Mouse (Mus musculus): ENCODE measurements at regions not wholly inside any gene's neighbourhood (a gene's known extent, or its start where the extent isn't known, plus 50 kb on each side); places are given as distances from the start of the nearest gene placed in this dataset.

DNA sequence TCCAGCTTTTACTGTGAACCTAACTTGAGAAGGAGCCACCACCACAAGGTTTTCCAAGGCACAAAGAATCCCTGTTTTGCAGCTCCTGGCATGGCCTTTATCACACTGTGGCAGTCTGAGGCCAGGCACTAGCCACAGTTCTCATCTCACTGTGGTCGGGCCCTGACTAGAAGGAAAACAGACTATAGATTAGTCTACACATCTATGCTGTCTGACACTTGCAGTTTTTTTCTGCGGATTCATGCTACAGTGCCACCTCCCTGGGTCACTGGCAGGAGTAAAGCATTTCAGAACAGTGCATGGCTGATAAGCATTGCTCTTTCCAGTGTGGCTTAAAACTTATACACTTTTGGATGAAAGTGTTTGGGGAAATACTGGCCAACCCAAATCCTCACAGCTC, 114.3 kb downstream of the Olfr721-ps1 start:
- Histone ChIP-seq H3K4me2 (ENCODE audit: insufficient read depth, low read depth, poor library complexity, severe bottlenecking) (no peak overlapping the region), H3K4me3 (replicated peaks in 1 of 3; ENCODE audit: low read depth in 2 of 3, low read length in 2 of 3, poor library complexity in 1 of 3) (no peak overlapping the region)
- dilution Hi-C loops (cut with MboI; ENCODE audit: extremely low pct_ligation_motif_present, extremely low pct_unique_long_range_greater_than_20kb, low sequenced_read_pairs), result no loop called here

GRCm38 (mm10) chr14:14515918-14516317, 114.8 kb downstream of the Olfr721-ps1 start:
- H3K27ac ChIP-seq (ENCODE audit: insufficient read depth, low read depth), result no peak overlapping the region
- H3K4me2 ChIP-seq (ENCODE audit: insufficient read depth, low read depth, poor library complexity, severe bottlenecking), result no peak overlapping the region
- no peak for TF ChIP-seq MYC (IDR thresholded peaks at IDR 0.05; ENCODE audit: low read depth, low read length)
- no peak for TF ChIP-seq BHLHE40 (IDR thresholded peaks at IDR 0.05; ENCODE audit: low read depth, low read length)
- TF ChIP-seq NRF1 (IDR thresholded peaks at IDR 0.05; ENCODE audit: low read depth, low read length), result no peak
- TF ChIP-seq PAX5 (IDR thresholded peaks at IDR 0.05; ENCODE audit: low read length), result no peak
- no peak for TF ChIP-seq POLR2AphosphoS2 (IDR thresholded peaks at IDR 0.05; ENCODE audit: low read depth, low read length)
- TF ChIP-seq CTCF (conservative IDR thresholded peaks at IDR 0.05 in 1 of 2, IDR thresholded peaks at IDR 0.05 in 1 of 2; ENCODE audit: low read depth in 2 of 2, low read length in 2 of 2), result no peak
- TF ChIP-seq TBP (conservative IDR thresholded peaks at IDR 0.05; ENCODE audit: low read depth, low read length), result no peak
- TF ChIP-seq E2F4 (IDR thresholded peaks at IDR 0.05; ENCODE audit: insufficient replicate concordance, low read depth, low read length), result no peak
- no peak for TF ChIP-seq USF1 (IDR thresholded peaks at IDR 0.05; ENCODE audit: low read depth, low read length)
- no peak for TF ChIP-seq SMC3 (IDR thresholded peaks at IDR 0.05; ENCODE audit: low read depth, low read length)
- TF ChIP-seq MAFK (IDR thresholded peaks at IDR 0.05; ENCODE audit: insufficient replicate concordance, low read length), result no peak
- no peak for TF ChIP-seq JUN (IDR thresholded peaks at IDR 0.05; ENCODE audit: insufficient read depth, low read depth, low read length)
- no peak for TF ChIP-seq HCFC1 (IDR thresholded peaks at IDR 0.05; ENCODE audit: low read depth, low read length)
- no peak overlapping the region for H3K9ac ChIP-seq (ENCODE audit: insufficient read depth, low read depth)
- H3K79me2 ChIP-seq (replicated peaks; ENCODE audit: control insufficient read depth, extremely low read depth, insufficient read depth, poor library complexity, severe bottlenecking), result no peaks in the 10 kb centered on the region
- in situ Hi-C loops (cut with MboI; ENCODE audit: low pct_ligation_motif_present, low pct_unique_long_range_greater_than_20kb, low sequenced_read_pairs) (no loop called here), dilution Hi-C loops (cut with MboI; ENCODE audit: extremely low pct_ligation_motif_present, extremely low pct_unique_long_range_greater_than_20kb, low sequenced_read_pairs) (no loop called here)
- H3K9me3 ChIP-seq (replicated peaks; ENCODE audit: low read length), result no peaks in the 10 kb centered on the region
- H3K27me3 ChIP-seq (replicated peaks), result no peaks in the 10 kb centered on the region
- no peaks in the 10 kb centered on the region for H3K4me1 ChIP-seq (ENCODE audit: control insufficient read depth in 1 of 2, insufficient read depth in 2 of 2)
- no peak for DNase-seq (ENCODE audit: extremely low read depth)
- H3K4me3 ChIP-seq (replicated peaks in 1 of 3; ENCODE audit: low read depth in 2 of 3, low read length in 2 of 3, poor library complexity in 1 of 3), result no peak overlapping the region
- no peaks in the 10 kb centered on the region for H3K36me3 ChIP-seq (replicated peaks in 1 of 2; ENCODE audit: control insufficient read depth in 1 of 2, insufficient read depth in 1 of 2, low read length in 1 of 2)

More for the DNA sequence above, 114.3 kb downstream of the Olfr721-ps1 start:
- no peak for DNase-seq (ENCODE audit: extremely low read depth)
- no peaks in the 10 kb centered on the region for H3K79me2 ChIP-seq (replicated peaks; ENCODE audit: control insufficient read depth, extremely low read depth, insufficient read depth, poor library complexity, severe bottlenecking)
- H3K27me3 ChIP-seq (replicated peaks), result no peaks in the 10 kb centered on the region
- in situ Hi-C loops (cut with MboI; ENCODE audit: low pct_ligation_motif_present, low pct_unique_long_range_greater_than_20kb, low sequenced_read_pairs), result no loop called here
- H3K4me1 ChIP-seq (ENCODE audit: control insufficient read depth in 1 of 2, insufficient read depth in 2 of 2), result no peaks in the 10 kb centered on the region
- TF ChIP-seq GABPA (IDR thresholded peaks at IDR 0.05; ENCODE audit: insufficient replicate concordance, low read depth, low read length) (no peak), UBTF (IDR thresholded peaks at IDR 0.05; ENCODE audit: low read depth, low read length) (no peak), NELFE (IDR thresholded peaks at IDR 0.05; ENCODE audit: low read depth, low read length) (no peak), ZNF384 (IDR thresholded peaks at IDR 0.05; ENCODE audit: low read depth, low read length) (no peak), E2F4 (IDR thresholded peaks at IDR 0.05; ENCODE audit: insufficient replicate concordance, low read depth, low read length) (no peak), RAD21 (IDR thresholded peaks at IDR 0.05; ENCODE audit: low read depth, low read length) (no peak), ZKSCAN1 (IDR thresholded peaks at IDR 0.05; ENCODE audit: borderline replicate concordance, low read depth, low read length) (no peak), JUND (conservative IDR thresholded peaks at IDR 0.05; ENCODE audit: low read depth, low read length) (no peak), TBP (conservative IDR thresholded peaks at IDR 0.05; ENCODE audit: low read depth, low read length) (no peak), JUN (IDR thresholded peaks at IDR 0.05; ENCODE audit: insufficient read depth, low read depth, low read length) (no peak)
- H3K27ac ChIP-seq (ENCODE audit: insufficient read depth, low read depth), result no peak overlapping the region
- H3K9ac ChIP-seq (ENCODE audit: insufficient read depth, low read depth), result no peak overlapping the region
- H3K36me3 ChIP-seq (replicated peaks in 1 of 2; ENCODE audit: control insufficient read depth in 1 of 2, insufficient read depth in 1 of 2, low read length in 1 of 2), result no peaks in the 10 kb centered on the region
- H3K9me3 ChIP-seq (replicated peaks; ENCODE audit: low read length), result no peaks in the 10 kb centered on the region
